Mouse (Mus musculus): ENCODE measurements around the gene Limd2. TPM values are rescaled to one million over a fixed set of nuclear protein-coding genes. Genes with fewer than 3 reads are reported as not detected.
"Not testable (repeated sequence)": the region's sequence is repeated elsewhere in the genome, so short reads cannot be mapped to it uniquely, and the experiment has no call there.

The Limd2 gene
- total RNA-seq (2015) (169 and 172 TPM in 2 replicates), total RNA-seq (2017) (37.4 and 40.8 TPM in 2 replicates)

DNA sequence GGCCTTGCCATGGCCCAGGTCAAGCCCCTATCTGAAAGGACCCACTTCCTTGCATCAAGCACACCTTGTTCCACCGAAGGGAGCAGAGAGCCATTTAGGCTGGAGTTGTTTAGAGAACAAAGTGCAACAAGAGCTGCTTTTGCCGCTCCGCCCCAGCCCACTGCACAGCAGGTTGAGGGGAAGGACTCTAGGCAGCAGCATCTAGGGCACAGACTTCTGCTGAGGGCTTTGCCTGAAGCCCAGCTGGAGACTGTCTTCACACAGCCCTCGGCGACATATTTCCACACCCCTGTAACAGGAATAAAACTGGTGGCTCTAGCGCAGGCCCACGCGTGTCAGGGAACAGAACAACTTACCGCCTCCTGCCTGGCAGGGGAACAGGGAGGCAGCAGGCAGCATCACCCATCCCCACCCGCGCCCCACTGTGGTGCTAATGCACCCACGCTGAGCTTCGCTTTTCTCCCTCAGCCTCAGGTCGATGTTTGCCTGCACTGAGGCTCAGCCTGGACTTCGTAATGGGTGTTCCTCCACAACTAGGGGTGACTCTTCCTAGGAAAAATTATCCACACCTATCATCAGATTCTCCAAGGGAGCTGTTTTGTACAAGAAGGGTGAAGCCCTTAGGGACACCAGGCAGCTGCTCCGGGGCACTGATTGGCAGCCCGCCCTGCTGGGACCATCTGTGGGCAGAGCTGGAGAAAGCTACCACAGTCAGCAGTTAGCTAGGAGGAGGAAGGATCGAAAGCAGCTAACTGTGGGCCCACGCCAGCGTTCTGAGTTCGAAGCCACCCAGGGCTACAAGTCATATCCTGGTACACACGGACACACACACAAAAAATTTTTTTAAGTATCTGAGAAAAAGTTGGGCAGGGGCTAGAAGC is at the start of gene Limd2, which contains the start of gene Gm10840:
Gene Limd2, minus strand, starts transcription at position 20 of the 881 bp plus-strand sequence.
Gene Gm10840, plus strand, starts transcription at position 10 of the 881 bp plus-strand sequence.
- peak; percentile 12 for ATAC-seq (replicated peaks; ENCODE audit: poor library complexity)

DNA sequence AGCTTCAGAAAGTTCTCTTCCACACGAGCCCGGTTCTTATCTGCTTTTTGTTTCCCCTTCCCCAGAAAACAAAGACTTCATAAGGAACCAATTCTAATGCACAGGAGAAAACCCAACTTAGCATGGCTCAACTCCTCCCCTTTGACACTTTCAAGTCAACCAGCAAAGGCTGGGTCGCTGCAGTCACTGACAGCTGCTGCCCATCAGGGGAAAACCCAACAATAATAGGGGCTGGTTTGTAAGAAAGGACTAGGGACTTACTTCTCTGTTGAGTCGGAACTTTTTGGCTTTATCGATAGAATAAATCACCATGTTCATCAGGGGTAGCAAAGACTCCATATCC is 41.4 kb upstream of the Limd2 start, which contains the start of gene Strada:
Gene Strada, minus strand, starts transcription at position 46 of the 343 bp plus-strand sequence.
- 0 out of 2 replicates have a peak, but pooled peaks have one; percentile 3 for ATAC-seq (replicated peaks; ENCODE audit: poor library complexity)

DNA sequence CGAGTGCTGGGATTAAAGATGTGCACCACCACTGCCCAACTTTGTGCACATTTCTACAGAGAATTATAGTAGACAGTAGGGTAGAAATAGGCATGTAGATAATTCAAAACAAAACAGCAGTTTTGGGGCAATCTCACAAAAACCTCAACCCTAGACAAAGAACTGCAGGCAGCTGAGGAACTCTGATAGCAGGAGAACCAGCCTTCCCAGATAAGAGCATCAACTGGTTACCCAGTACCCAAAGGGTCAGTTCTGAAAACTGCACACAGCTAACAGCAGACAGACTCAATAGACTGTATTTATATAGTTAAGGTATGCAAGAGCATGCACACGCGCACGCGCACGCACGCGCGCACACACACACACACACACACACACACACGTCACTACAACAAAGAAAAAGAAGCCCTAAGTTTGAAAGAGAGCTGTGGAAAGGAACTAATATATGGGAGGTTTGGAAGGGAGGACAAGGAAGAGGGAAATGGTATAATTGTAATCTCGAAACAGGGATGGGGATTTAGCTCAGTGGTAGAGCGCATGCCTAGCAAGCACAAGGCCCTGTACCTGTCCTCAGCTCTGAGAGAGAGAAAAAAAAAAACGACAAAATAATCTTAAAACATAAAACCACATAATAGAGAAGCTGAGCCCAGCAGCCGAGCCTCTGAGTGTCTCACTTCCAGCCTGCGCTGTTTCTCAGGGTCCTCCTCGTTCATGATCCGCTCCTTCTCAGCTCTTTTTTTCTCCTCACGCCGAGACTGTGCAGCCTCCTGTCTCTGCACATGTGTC is 40.9 kb upstream of the Limd2 start:
- peak; percentile 77 for ATAC-seq (replicated peaks; ENCODE audit: poor library complexity)

DNA sequence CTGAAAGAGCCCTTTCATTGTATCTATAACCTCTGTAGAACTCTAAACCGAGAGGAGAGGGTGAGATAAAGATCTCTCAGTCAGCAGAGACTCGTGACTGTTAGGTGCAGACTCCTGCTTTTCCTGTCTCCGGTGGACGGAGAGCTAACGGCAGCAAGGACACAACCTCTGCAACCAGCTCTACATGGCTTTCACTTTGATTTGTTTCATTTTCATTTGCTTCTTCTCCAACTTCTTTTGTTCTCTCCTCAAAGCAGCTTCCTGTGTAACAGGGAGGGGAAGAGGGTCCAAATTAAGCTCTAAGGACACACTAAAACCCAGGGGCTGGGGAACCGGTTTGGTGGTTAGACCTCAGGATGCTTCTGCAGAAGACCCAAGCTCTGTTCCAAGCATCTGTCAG is 40.1 kb upstream of the Limd2 start:
- ATAC-seq (replicated peaks; ENCODE audit: poor library complexity), result no peak

DNA sequence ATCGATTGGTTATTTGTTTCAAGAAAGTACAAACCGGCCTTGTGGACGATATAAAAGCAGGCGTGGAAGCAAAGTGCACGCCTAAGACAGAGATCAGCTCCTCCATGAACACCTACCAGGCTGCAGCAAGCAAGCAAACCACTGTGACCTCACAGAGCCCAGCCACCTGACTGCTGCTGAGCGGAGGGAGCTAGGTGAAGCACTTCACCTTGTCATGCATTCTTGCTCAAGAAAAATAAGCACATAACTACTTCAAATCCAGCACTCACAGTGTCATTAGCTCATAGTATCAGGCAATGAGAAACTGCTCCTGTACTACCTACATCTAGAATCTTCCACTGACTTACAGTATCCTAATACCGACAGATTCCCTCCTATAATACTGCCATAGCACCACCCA is 39.3 kb upstream of the Limd2 start:
- ATAC-seq (replicated peaks; ENCODE audit: poor library complexity), result not testable (repeated sequence)

DNA sequence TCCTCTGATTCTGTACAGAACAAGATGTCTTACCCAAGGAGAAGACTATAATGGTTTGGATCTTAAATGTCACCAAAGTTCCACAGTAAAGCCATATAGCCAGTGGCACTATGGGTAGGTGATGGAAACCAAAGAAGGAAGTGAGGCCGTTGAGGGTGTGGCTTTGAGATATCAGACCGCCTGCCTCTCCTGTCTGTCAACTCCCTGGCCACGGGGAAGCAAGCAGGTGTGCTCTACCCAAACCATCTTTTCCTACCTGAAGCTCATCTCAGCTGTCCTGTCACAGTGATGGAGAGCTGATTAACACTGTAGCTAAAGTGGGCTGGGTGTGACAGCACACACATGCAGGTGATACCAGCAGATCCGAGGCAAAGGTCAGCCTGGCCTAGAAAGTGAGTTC is 37.6 kb upstream of the Limd2 start:
- no peak for ATAC-seq (replicated peaks; ENCODE audit: poor library complexity)

DNA sequence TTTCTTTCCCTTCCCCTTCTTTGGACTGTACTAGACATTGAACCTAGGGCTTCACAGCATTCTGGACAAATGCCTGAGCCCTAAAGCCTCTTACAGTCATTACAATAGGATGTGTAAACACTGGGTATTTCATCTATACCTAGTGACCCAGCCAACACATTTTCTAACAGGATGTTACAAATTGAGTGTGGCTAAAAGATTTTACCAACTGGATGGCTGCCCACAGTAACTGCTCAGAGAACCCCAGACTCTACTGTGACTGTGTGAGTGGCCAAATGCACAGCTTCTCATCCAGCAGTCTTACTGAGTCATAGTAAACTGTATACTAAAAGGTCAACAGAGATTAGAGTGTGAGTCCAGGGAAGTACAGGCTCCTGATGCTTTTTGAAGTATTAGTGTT is 34.7 kb upstream of the Limd2 start:
- ATAC-seq (replicated peaks; ENCODE audit: poor library complexity), result no peak

DNA sequence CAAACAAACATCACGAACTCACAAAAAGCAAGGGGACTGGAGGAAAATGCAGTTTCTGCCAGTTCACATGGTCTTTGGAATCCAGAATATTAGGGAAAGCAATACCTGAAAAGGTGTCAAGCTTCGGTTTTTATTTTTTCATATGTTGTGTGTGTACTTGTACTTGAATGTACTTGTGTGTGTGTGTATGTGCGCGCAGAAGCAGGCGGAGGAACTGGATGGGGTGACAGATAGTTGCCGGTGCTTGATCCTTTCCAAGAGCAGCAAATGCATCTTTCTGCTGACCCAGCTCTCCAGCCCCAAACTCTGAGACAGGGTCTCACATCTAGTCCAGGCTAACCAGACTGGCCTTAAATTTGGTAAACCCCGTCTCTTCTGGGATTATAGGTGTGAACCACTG is 34.2 kb upstream of the Limd2 start:
- no peak for ATAC-seq (replicated peaks; ENCODE audit: poor library complexity)

DNA sequence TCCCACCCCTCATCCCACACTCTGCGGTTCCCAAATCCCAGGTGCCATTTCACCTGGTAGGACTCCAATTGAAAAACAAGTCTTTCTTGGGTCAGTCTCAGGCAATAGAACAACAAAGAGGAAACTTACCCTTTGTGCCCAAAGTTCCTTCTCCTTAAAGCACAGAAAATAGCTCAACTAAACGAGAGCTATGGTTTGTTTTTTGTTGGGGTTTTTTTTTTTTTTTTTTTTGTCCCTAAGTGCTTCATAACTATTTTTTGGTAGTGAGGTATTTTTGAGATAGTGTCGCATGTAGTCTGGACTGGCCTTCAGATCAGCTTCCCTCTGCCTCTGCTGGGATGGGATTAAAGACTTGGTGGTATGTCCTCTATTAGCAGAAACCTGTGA is 33.5 kb upstream of the Limd2 start:
- ATAC-seq (replicated peaks; ENCODE audit: poor library complexity), result no peak

DNA sequence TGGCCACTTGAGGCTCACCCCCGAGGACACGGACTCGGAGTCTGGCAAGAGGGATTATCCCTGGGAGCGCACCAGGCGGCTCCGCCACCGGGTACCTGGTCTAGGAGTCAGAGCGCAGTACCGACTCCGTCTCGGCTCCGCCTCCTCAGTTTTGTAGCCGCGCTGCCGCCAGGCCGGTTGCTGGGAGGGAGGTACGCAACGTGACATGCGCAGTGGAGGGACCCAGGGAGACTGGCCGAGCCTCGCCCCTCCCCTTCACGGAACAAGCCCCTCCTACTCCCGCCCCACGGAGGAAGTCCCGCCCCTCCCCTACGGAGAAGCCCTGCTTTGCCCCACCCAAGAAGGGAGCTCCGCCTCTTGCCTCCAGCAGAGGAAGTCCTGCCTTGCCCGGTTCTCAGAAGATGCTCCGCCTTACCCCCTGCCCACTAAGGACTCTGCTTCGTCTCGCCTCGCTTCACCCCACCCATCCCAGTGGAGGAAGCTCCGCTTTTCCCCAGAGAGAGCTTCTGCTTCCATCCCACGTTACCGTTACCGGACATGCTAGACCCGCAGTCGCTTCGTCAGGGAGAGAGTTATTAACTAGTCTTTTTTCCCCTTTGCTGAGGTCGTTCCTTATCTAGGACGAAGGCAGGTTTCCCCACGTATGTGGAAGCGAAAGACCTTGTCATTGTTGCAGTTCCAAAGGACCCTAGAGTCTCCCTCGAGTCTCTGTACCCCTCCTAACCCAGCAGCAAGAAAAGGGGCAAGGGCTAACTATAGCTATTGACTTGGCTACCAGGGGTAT is 32.9 kb upstream of the Limd2 start:
- peak; percentile 88 for ATAC-seq (replicated peaks; ENCODE audit: poor library complexity)

DNA sequence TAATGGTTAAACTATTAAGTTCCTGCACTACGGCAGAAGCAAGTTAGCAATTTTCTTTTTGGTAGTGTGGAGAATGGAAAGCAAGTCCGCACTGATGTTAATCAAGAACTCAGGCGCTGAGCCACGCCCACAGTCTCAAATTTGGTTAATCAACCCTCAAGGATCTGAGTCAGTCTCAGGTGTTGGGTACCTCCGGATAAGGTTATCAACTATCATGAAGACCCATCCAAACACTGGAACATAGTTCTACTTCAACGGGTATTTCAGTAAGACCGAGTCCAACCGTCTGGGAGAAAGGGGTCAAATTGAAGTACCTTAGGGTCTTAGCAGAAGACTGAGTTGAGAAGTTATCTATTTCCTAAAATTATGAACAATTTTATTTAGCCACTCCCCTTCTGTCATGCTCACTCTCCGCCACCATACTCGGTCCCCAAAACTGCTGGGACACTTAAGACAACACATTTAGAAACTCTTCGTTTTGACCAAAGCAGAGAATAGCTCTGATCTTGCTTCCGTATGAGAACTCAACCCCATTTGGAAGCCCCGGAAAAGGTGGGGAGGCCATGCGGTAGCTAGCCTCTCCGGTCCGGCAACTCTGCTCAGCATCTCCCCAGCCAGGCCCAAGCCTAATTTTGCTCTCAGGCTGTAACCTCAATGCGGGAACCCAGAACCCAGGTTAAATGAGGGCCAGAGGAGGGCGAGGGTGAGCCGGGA is 32.2 kb upstream of the Limd2 start:
- peak; percentile 30 for ATAC-seq (replicated peaks; ENCODE audit: poor library complexity)

DNA sequence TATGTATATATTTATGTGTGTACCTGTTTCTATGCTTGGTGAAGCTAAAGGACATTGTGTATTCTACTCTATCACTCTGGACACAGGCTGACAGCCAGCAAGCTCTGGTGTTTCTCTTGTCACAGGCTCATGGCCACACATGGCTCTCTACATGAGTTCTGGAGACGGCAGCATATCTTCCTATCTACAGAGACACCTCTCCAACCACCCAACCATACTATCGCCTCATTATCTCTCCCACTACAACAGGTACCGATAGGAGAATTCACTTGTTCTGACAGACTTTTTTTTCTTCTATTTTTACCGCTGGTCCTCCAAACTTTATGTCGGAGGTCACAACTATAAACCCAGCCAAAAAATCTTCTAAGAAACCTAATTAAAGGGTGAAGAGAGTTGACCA is 31.6 kb upstream of the Limd2 start:
- no peak for ATAC-seq (replicated peaks; ENCODE audit: poor library complexity)

DNA sequence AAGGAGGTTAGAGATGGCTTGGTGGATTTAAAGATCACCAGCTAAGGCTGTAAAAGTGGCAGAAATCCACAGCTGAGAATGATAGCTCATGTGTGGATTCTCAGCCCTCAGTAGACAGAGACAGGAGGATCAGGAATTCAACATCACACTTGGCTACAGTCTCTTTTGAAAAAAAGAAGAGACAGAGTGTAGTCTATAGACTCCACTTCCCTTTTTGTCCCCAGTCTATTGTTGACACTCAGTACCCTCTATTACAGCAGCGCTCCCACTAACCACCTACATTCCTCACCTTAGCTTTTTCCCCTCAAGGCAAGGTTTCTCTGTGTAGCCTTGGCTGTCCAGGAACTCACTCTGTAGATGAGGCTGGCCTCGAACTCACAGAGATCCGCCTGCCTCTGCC is 31.1 kb upstream of the Limd2 start:
- ATAC-seq (replicated peaks; ENCODE audit: poor library complexity), result no peak

DNA sequence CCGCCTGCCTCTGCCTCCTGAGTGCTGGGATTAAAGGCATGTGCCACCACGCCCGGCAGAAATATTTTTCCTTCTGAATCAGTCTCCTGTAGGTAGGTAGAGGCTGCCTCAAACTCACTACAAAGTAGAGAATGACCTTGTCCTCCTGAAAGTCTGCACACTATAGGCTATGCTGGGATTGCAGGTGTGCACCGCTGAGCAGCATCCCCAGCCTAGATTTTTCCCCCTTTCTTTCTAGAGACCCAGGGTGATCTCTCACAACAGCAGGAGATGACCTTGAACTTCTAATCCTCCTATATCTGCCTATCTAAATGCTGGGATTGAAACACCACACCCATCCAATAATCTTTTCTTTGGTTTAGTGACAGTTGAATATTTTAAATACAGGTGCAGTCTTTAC is 26.7 kb upstream of the Limd2 start:
- no peak for ATAC-seq (replicated peaks; ENCODE audit: poor library complexity)

DNA sequence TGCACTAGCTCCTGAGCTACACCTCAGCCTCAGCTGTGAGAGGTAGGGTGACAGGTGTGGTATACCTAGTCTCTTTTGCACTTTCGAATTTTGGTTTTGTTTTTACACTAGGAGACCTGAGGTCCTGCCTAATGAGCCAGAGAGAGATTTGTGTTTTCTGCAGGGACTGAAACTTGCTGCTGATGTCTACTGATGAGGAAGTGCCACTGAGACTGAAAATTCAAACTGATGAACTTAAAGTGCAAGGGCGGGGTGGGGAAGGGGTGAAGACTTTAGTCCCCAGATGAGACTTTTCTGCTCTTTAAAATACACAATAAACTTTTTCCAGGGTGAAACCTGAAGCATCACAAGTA is 19.8 kb upstream of the Limd2 start:
- ATAC-seq (replicated peaks; ENCODE audit: poor library complexity), result no peak

DNA sequence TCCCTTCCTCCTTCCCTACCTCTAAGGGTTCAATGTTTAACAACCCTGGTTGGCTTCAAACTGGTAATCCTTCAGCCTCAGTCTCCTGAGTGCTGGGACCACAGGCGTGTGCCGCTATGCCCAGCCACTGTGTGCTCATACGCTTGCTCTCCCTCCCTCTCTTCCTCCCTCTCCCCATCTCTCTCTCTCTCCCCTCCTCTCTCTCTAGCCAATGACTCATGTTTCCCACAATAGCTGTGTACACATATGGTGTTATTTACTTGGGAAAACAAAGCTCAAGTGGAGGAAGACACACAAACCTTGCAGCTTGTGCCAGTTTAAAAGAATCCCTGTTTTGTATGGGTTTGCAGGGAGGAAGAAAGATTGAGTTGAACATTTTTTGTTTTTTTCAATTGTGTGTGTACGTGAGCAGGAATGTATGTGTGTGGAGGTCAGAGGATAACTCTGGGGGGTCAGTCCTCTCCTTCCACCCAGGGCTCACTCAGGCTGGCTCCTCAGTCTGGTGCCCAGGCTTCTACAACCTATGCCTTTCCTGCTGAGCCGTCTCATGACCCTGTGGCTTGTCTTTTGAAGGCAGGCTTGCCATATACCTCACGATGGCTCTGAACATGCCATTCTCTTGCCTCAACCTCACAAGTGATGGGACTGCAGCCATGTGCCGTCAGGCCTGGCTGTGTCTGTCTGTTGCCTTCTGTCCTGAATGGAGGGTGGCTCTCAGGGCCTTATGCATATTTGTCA is 19.2 kb upstream of the Limd2 start:
- no peak for ATAC-seq (replicated peaks; ENCODE audit: poor library complexity)

DNA sequence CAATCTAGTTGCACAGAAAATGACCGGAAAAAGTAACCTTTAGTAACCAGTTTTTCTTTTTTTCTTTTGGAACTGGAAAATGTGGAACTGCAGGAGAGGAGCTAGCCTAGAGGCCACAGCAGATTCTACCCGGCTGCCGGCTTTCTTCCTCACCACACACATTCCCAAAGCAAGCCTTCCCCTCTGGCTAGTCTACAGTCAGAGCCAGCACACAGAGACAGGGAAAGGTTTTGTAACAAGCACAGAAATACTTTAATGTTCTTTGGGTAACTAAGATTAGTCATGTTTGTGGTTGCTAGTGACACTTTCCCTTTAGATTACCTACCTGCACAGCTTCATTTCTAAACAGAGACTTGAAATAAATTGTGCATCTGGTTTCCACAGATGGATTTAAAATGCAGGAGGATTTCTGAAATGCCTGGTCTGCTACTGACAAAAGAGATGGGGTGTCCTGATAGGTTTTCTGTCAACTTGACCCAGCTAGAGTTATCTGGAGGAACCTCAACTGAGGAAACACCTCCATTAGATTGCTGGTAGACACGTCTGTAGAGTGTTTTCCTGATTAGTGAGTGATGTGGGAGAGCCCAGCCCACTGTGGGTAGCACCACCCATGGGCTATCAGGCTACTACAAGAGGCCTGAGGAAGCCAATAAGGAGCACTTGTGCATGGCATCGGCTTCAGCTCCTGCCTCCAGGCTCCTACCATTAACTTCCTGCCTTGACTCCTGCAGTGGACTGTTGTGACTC is 17.5 kb upstream of the Limd2 start:
- peak; percentile 90 for ATAC-seq (replicated peaks; ENCODE audit: poor library complexity)

DNA sequence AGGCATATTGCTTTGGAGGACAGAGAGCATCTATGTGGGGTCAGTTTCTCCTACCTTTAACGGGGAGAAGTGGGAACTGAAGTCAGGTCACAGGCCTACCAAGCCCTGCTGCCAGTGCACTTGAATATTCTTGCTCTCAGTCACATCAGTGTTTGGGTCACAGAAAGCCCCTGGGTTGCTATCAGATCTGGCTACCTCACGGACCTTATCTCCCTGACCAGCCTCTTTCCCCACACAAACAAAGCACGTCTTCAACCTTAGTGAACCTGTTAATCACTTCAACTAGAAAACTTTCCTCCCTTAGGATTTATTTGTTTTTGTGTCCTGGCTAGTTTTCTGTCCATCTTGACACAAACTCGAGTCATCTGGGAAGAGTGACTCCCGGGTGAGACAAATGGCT is 15.7 kb upstream of the Limd2 start:
- ATAC-seq (replicated peaks; ENCODE audit: poor library complexity), result no peak

DNA sequence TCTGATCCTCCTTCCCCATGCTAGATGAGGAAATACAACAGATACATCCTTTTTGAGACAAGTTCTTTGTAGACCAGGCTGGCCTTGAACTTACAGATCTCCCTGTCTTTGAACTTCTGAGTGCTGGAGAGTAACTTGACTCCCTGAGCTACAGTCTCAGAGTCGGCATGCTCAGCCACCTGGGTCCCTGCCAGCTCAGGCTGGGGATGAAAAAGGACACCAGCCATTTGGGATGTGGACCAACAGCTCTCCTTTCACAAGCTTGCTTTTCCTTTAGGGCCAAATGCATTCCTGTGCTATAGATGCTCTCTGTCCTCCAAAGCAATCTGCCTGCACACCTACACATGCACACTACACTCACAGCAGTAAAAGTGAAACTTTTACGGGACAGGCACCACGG is 14.4 kb upstream of the Limd2 start:
- ATAC-seq (replicated peaks; ENCODE audit: poor library complexity), result no peak

Measured in megakaryocyte progenitor cell, adult 5-6 weeks (primary cell).